Mouse (Mus musculus): ENCODE measurements at regions not wholly inside any gene's neighbourhood (a gene's known extent, or its start where the extent isn't known, plus 50 kb on each side); places are given as distances from the start of the nearest gene placed in this dataset.

DNA sequence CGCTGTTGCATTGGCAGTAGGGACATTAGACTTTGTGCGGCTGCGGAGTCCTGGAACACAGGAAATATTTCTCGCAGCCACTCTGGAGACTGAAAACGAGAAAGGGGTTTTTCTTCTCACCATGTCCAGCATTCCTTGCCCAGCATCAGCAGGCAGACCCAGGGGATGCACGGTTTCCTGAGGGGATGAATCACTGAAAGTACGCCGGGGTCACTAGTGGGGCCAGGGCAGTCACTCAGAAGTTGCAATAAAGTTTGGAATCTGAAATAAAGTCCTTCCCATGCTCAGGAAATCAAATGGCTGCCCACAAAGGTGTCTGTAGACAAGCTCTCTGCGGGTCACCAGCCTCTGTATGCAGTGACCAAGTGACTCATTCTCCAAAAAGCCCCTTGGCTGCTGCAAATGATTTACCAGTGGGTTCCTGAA is 248.2 kb upstream of the Msx2 start:
- no peak for TF ChIP-seq POLR2A (IDR thresholded peaks at IDR 0.05; ENCODE audit: insufficient read length, low read depth)
- TF ChIP-seq E2F4 (IDR thresholded peaks at IDR 0.05; ENCODE audit: insufficient read depth), result no peak
- no peak for TF ChIP-seq POLR2AphosphoS2 (IDR thresholded peaks at IDR 0.05; ENCODE audit: insufficient read length, low read depth)
- no peak for TF ChIP-seq USF1 (IDR thresholded peaks at IDR 0.05; ENCODE audit: low read depth)
- TF ChIP-seq MYOG (IDR thresholded peaks at IDR 0.05; ENCODE audit: control insufficient read depth in 1 of 3, insufficient read depth in 1 of 3, insufficient read length in 2 of 3, low read depth in 2 of 3), result no peak

All from myocyte (in vitro differentiated cells).